Mouse (Mus musculus) thymus, adult 2 months (tissue): ENCODE measurements around the gene Atf6.

Experiments
- CTCF ChIP-seq: fragments of 200-500 bp; IDR thresholded peaks from 2 replicates; pipeline ENCODE4 v1.5.1; 2012; ENCODE audit warnings: mild to moderate bottlenecking, control low read depth, low read length, moderate library complexity, borderline replicate concordance; ENCODE audit not compliant: control insufficient read depth, poor library complexity, insufficient read depth; ENCODE audit errors: extremely low read depth
- POLR2A ChIP-seq: fragments of 200-500 bp; IDR thresholded peaks from 2 replicates; pipeline ENCODE4 v1.6.1; 2012; ENCODE audit warnings: mild to moderate bottlenecking, low read length, control low read depth, moderate library complexity; ENCODE audit not compliant: control insufficient read depth, poor library complexity, insufficient read depth; ENCODE audit errors: extremely low read depth

DNA sequence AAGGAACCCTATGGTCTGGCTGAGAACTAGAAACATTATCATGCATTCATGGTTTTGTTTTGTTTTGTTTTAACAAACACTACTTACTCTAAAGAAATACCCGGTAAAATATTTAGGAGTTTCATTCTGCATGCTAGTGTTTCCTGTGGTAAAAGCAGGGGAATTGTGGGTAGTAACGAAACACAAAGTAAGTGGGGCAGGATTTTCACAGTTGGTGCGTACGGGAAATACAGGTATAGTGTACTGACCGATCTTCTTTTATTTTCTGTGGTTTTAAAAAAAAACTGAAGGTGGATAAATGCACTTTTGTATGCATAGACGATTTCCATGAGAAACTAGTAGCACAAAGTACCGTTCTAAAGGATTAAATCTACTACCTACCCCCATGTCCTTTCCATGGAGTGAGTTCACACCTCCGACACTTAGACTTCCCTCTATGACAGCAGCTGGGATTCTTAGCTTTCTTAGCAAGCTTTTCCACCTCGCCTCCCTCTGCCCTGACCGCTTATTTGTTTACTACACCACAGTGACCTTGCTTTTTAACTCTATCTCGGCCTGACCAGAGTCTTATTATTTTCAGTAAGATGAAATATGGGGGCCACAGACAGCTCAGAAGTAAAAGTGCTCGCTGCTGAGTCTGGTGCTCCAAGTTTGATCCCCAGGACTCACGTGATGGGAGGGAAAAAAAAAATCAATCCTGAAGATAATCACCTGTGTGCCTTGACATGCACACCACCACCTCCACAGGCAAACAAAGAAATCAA is 5.7 kb downstream of the Atf6 start:
- TF ChIP-seq CTCF (no peak), POLR2A (no peak)
